Mouse (Mus musculus) liver, embryonic 16.5 days (tissue): ENCODE data around the gene Kcnk1. TPM values are rescaled to one million over a fixed set of nuclear protein-coding genes. Genes with fewer than 3 reads are reported as not detected.

Experiments
- ATAC-seq: fragments of 200-750 bp; cut with Nextera tagmentation; 2 replicates; pipeline ENCODE4 v1.8.0; 2017; ENCODE audit warnings: low read depth, mild to moderate bottlenecking, moderate number of reproducible peaks, moderate library complexity
- H3K27ac ChIP-seq: fragments of 300-500 bp; sonication (generic); 2 replicates; pipeline ENCODE4 v1.5.1; 2014; ENCODE audit warnings: mild to moderate bottlenecking, low read length
- H3K27me3 ChIP-seq: fragments of 300-500 bp; sonication (generic); 2 replicates; pipeline ENCODE4 v1.6.1; 2014; ENCODE audit warnings: low read depth, low read length, mixed read lengths; ENCODE audit not compliant: control insufficient read depth, insufficient read depth
- H3K36me3 ChIP-seq: fragments of 300-500 bp; sonication (generic); 2 replicates; pipeline ENCODE4 v1.6.1; 2014; ENCODE audit warnings: mild to moderate bottlenecking; ENCODE audit not compliant: control insufficient read depth, insufficient read depth
- H3K4me1 ChIP-seq: fragments of 300-500 bp; sonication (generic); 2 replicates; pipeline ENCODE4 v1.6.1; 2014; ENCODE audit warnings: low read depth, low read length, mixed read lengths; ENCODE audit not compliant: control insufficient read depth
- H3K4me2 ChIP-seq: fragments of 300-500 bp; sonication (generic); 2 replicates; pipeline ENCODE4 v1.6.1; 2014; ENCODE audit warnings: low read depth, low read length, mixed read lengths
- H3K4me3 ChIP-seq: fragments of 300-500 bp; sonication (generic); 2 replicates; pipeline ENCODE4 v1.5.1; 2014; ENCODE audit warnings: low read depth, mild to moderate bottlenecking, low read length
- H3K9ac ChIP-seq: fragments of 300-500 bp; sonication (generic); 2 replicates; pipeline ENCODE4 v1.6.1; 2014; ENCODE audit warnings: low read depth, low read length
- H3K9me3 ChIP-seq: fragments of 300-500 bp; sonication (generic); replicated peaks from 2 replicates; pipeline ENCODE4 v1.6.1; 2016; ENCODE audit warnings: low read length; ENCODE audit not compliant: control insufficient read depth
- WGBS: fragments of 180-500 bp; shearing (Covaris S2); extraction: QIAGEN DNeasy Blood & Tissue Kit; methylation state at CpG from one replicate; pipeline ENCODE4 v1.1.7; 2014; ENCODE audit not compliant: insufficient replicate concordance; 5-methylcytosine and 5-hydroxymethylcytosine counted together
- polyA plus RNA-seq: library from polyadenylated mRNA; unstranded; fragments of >200 nt; fragmentation: Nextera tagmentation; extraction: Ambion mirVana; gene quantifications from 2 replicates; pipeline ENCODE4 v1.2.1, GENCODE M21; 2015

The Kcnk1 gene
- polyA plus RNA-seq, 1 experiment from 2014 or later, result 0.61 TPM

- no peaks in the 10 kb centered on the region for H3K9me3 ChIP-seq
- H3K4me1 ChIP-seq, result no peaks in the 10 kb centered on the region
- no peak overlapping the region for H3K9ac ChIP-seq
- H3K4me3 ChIP-seq, result no peak overlapping the region
- no peak overlapping the region for H3K27ac ChIP-seq
- no peaks in the 10 kb centered on the region for H3K27me3 ChIP-seq
- no peak overlapping the region for H3K4me2 ChIP-seq
- no peaks in the 10 kb centered on the region for H3K36me3 ChIP-seq
- ATAC-seq, result no peak
- 71% methylated on average over 11 of the region's 11 CpGs for WGBS
Observed at GRCm38 (mm10) chr8:126006310-126006990, 11.5 kb downstream of the Kcnk1 start.

- H3K4me1 ChIP-seq, result no peaks in the 10 kb centered on the region
- 0 out of 2 replicates have a peak, but pooled peaks have one; percentile 13 for ATAC-seq
- no peak overlapping the region for H3K9ac ChIP-seq
- no peaks in the 10 kb centered on the region for H3K27me3 ChIP-seq
- no peaks in the 10 kb centered on the region for H3K36me3 ChIP-seq
- H3K27ac ChIP-seq, result no peak overlapping the region
- H3K4me3 ChIP-seq, result no peak overlapping the region
- no peaks in the 10 kb centered on the region for H3K9me3 ChIP-seq
- no peak overlapping the region for H3K4me2 ChIP-seq
- WGBS, result 61% methylated on average over 19 of the region's 19 CpGs
Observed at GRCm38 (mm10) chr8:126007538-126008330, 12.8 kb downstream of the Kcnk1 start.

GRCm38 (mm10) chr8:126008945-126009344 is 14.0 kb downstream of the Kcnk1 start:
- no peak for ATAC-seq
- Histone ChIP-seq H3K9ac (no peak overlapping the region), H3K27ac (no peak overlapping the region), H3K9me3 (no peaks in the 10 kb centered on the region), H3K4me3 (no peak overlapping the region), H3K36me3 (no peaks in the 10 kb centered on the region), H3K4me2 (no peak overlapping the region), H3K27me3 (no peaks in the 10 kb centered on the region), H3K4me1 (no peaks in the 10 kb centered on the region)
- 66% methylated on average over 2 of the region's 2 CpGs for WGBS

GRCm38 (mm10) chr8:126010900-126011299 is 15.9 kb downstream of the Kcnk1 start:
- WGBS, result 43% methylated on average over 3 of the region's 3 CpGs
- no peak overlapping the region for H3K4me3 ChIP-seq
- H3K9ac ChIP-seq, result no peak overlapping the region
- no peaks in the 10 kb centered on the region for H3K4me1 ChIP-seq
- H3K27ac ChIP-seq, result no peak overlapping the region
- ATAC-seq, result no peak
- no peaks in the 10 kb centered on the region for H3K36me3 ChIP-seq
- no peak overlapping the region for H3K4me2 ChIP-seq
- no peaks in the 10 kb centered on the region for H3K9me3 ChIP-seq
- H3K27me3 ChIP-seq, result no peaks in the 10 kb centered on the region

- no peaks in the 10 kb centered on the region for H3K9me3 ChIP-seq
- no peak overlapping the region for H3K27ac ChIP-seq
- no peak overlapping the region for H3K9ac ChIP-seq
- H3K4me2 ChIP-seq, result no peak overlapping the region
- no peaks in the 10 kb centered on the region for H3K27me3 ChIP-seq
- ATAC-seq, result no peak
- 59% methylated on average over 6 of the region's 6 CpGs for WGBS
- H3K4me1 ChIP-seq, result no peaks in the 10 kb centered on the region
- H3K4me3 ChIP-seq, result no peak overlapping the region
- H3K36me3 ChIP-seq, result no peaks in the 10 kb centered on the region
Observed at GRCm38 (mm10) chr8:126012334-126012733, 17.4 kb downstream of the Kcnk1 start.

GRCm38 (mm10) chr8:126013646-126014045 is 18.7 kb downstream of the Kcnk1 start:
- no peak overlapping the region for H3K4me3 ChIP-seq
- H3K4me2 ChIP-seq, result no peak overlapping the region
- H3K4me1 ChIP-seq, result no peaks in the 10 kb centered on the region
- no peaks in the 10 kb centered on the region for H3K9me3 ChIP-seq
- 56% methylated on average over 5 of the region's 5 CpGs for WGBS
- H3K36me3 ChIP-seq, result no peaks in the 10 kb centered on the region
- no peak overlapping the region for H3K27ac ChIP-seq
- no peak overlapping the region for H3K9ac ChIP-seq
- H3K27me3 ChIP-seq, result no peaks in the 10 kb centered on the region
- no peak for ATAC-seq

- Histone ChIP-seq H3K27ac (no peak overlapping the region), H3K36me3 (no peaks in the 10 kb centered on the region), H3K27me3 (no peaks in the 10 kb centered on the region), H3K9ac (no peak overlapping the region), H3K4me2 (no peak overlapping the region), H3K4me1 (no peaks in the 10 kb centered on the region; the same call in 1 of the 2 replicates), H3K9me3 (no peaks in the 10 kb centered on the region), H3K4me3 (no peak overlapping the region)
- 65% methylated on average over 8 of the region's 8 CpGs for WGBS
- ATAC-seq, result no peak
Observed at GRCm38 (mm10) chr8:126021932-126022331, 27.0 kb downstream of the Kcnk1 start.

- Histone ChIP-seq H3K9me3 (no peaks in the 10 kb centered on the region), H3K9ac (no peak overlapping the region), H3K27ac (no peak overlapping the region), H3K4me2 (no peak overlapping the region), H3K4me3 (no peak overlapping the region), H3K27me3 (no peaks in the 10 kb centered on the region), H3K4me1 (no peaks in the 10 kb centered on the region; the same call in 1 of the 2 replicates), H3K36me3 (no peaks in the 10 kb centered on the region)
- 38% methylated on average over 3 of the region's 3 CpGs for WGBS
- no peak for ATAC-seq
Observed at GRCm38 (mm10) chr8:126023706-126024305, 28.8 kb downstream of the Kcnk1 start.

- H3K4me1 ChIP-seq, result no peaks in the 10 kb centered on the region; the same call in 1 of the 2 replicates
- no peaks in the 10 kb centered on the region for H3K9me3 ChIP-seq
- no peak overlapping the region for H3K9ac ChIP-seq
- 61% methylated on average over 16 of the region's 16 CpGs for WGBS
- no peak overlapping the region for H3K4me2 ChIP-seq
- H3K27me3 ChIP-seq, result no peaks in the 10 kb centered on the region
- H3K27ac ChIP-seq, result no peak overlapping the region
- no peak for ATAC-seq
- no peak overlapping the region for H3K4me3 ChIP-seq
- no peaks in the 10 kb centered on the region for H3K36me3 ChIP-seq
Observed at GRCm38 (mm10) chr8:126024891-126025290, 29.9 kb downstream of the Kcnk1 start.
